Mouse (Mus musculus) heart, embryonic 16.5 days (tissue): ENCODE measurements around the gene Znrf3. TPM values are rescaled to one million over a fixed set of nuclear protein-coding genes. Genes with fewer than 3 reads are reported as not detected.

Source experiments
- ATAC-seq: fragments of 200-750 bp; cut with Nextera tagmentation; replicated peaks from 2 replicates; pipeline ENCODE4 v1.8.0; 2017; ENCODE audit warnings: moderate number of reproducible peaks; ENCODE audit not compliant: insufficient read depth, low FRiP score; ENCODE audit errors: extremely low read depth
- H3K27ac ChIP-seq: fragments of 300-500 bp; sonication (generic); 2 replicates; pipeline ENCODE4 v1.5.1; 2014; ENCODE audit warnings: mild to moderate bottlenecking, low read length, control low read depth, moderate library complexity
- H3K27me3 ChIP-seq: fragments of 300-500 bp; sonication (generic); 2 replicates; pipeline ENCODE4 v1.6.1; 2014; ENCODE audit warnings: low read length, mixed read lengths; ENCODE audit not compliant: control insufficient read depth, insufficient read depth
- H3K36me3 ChIP-seq: fragments of 300-500 bp; sonication (generic); 2 replicates; pipeline ENCODE4 v1.6.1; 2014; ENCODE audit not compliant: control insufficient read depth, insufficient read depth
- H3K4me1 ChIP-seq: fragments of 300-500 bp; sonication (generic); 2 replicates; pipeline ENCODE4 v1.6.1; 2014; ENCODE audit warnings: low read length, mixed read lengths; ENCODE audit not compliant: control insufficient read depth, insufficient read depth
- H3K4me2 ChIP-seq: fragments of 300-500 bp; sonication (generic); 2 replicates; pipeline ENCODE4 v1.6.1; 2014; ENCODE audit warnings: low read depth, mild to moderate bottlenecking, control low read depth, low read length
- H3K4me3 ChIP-seq: fragments of 300-500 bp; sonication (generic); 2 replicates; pipeline ENCODE4 v1.5.1; 2014; ENCODE audit warnings: mild to moderate bottlenecking, control low read depth, low read length
- H3K9ac ChIP-seq: fragments of 300-500 bp; sonication (generic); 2 replicates; pipeline ENCODE4 v1.6.1; 2014; ENCODE audit warnings: low read length, control low read depth
- H3K9me3 ChIP-seq: fragments of 300-500 bp; sonication (generic); replicated peaks from 2 replicates; pipeline ENCODE4 v1.6.1; 2016; ENCODE audit warnings: low read length; ENCODE audit not compliant: control insufficient read depth
- WGBS: fragments of 180-500 bp; shearing (Covaris S2); extraction: QIAGEN DNeasy Blood & Tissue Kit; methylation state at CpG from one replicate; pipeline ENCODE4 v1.1.7; 2014; 5-methylcytosine and 5-hydroxymethylcytosine counted together
- polyA plus RNA-seq: library from polyadenylated mRNA; unstranded; fragments of >200 nt; fragmentation: Nextera tagmentation; extraction: Ambion mirVana; gene quantifications from 2 replicates; pipeline ENCODE4 v1.2.1, GENCODE M21; 2015

The Znrf3 gene
- polyA plus RNA-seq, 1 experiment from 2014 or later = 7.3 TPM

GRCm38 (mm10) chr11:5415617-5416338, 28.9 kb downstream of the Znrf3 start:
- Histone ChIP-seq H3K9me3 (no peaks in the 10 kb centered on the region), H3K4me1 (peaks cover 70% of the 10 kb centered on the region), H3K36me3 (no peaks in the 10 kb centered on the region), H3K27ac (peak overlapping the region; percentile 88), H3K27me3 (no peaks in the 10 kb centered on the region), H3K4me3 (no peak overlapping the region), H3K9ac (peak overlapping the region; percentile 67), H3K4me2 (peak overlapping the region; percentile 35)
- WGBS = 11% methylated on average over 6 of the region's 6 CpGs
- peak; percentile 57 for ATAC-seq

GRCm38 (mm10) chr11:5414856-5415616, 29.6 kb downstream of the Znrf3 start:
- peak overlapping the region; percentile 67; the same call in 1 of the 2 replicates for H3K9ac ChIP-seq
- H3K4me1 ChIP-seq = peaks cover 68% of the 10 kb centered on the region
- no peaks in the 10 kb centered on the region for H3K36me3 ChIP-seq
- no peak overlapping the region for H3K4me3 ChIP-seq
- no peaks in the 10 kb centered on the region for H3K27me3 ChIP-seq
- no peak for ATAC-seq
- H3K9me3 ChIP-seq = no peaks in the 10 kb centered on the region
- WGBS = 32% methylated on average over 2 of the region's 2 CpGs
- peak overlapping the region; percentile 88 for H3K27ac ChIP-seq
- H3K4me2 ChIP-seq = peak overlapping the region; percentile 35

GRCm38 (mm10) chr11:5412644-5413190, 31.9 kb downstream of the Znrf3 start:
- WGBS = 56% methylated on average over 2 of the region's 2 CpGs
- Histone ChIP-seq H3K36me3 (no peaks in the 10 kb centered on the region), H3K9me3 (0 out of 2 replicates have a peak, but pooled peaks cover 3% of the 10 kb centered on the region), H3K4me3 (no peak overlapping the region), H3K4me2 (no peak overlapping the region), H3K9ac (no peak overlapping the region), H3K27ac (no peak overlapping the region), H3K4me1 (peaks cover 62% of the 10 kb centered on the region), H3K27me3 (no peaks in the 10 kb centered on the region)
- ATAC-seq = no peak

- H3K4me2 ChIP-seq = peak overlapping the region; percentile 25; the same call in 1 of the 2 replicates
Measured at GRCm38 (mm10) chr11:5411577-5411976, 33.1 kb downstream of the Znrf3 start.

GRCm38 (mm10) chr11:5404180-5404579, 40.5 kb downstream of the Znrf3 start:
- H3K27me3 ChIP-seq = no peaks in the 10 kb centered on the region
- H3K27ac ChIP-seq = no peak overlapping the region
- no peak overlapping the region for H3K4me2 ChIP-seq
- no peak for ATAC-seq
- H3K9me3 ChIP-seq = 0 out of 2 replicates have a peak, but pooled peaks cover under 1% of the 10 kb centered on the region
- no peaks in the 10 kb centered on the region for H3K36me3 ChIP-seq
- 59% methylated on average over 2 of the region's 2 CpGs for WGBS
- H3K4me1 ChIP-seq = peaks cover 9% of the 10 kb centered on the region
- H3K4me3 ChIP-seq = no peak overlapping the region
- no peak overlapping the region for H3K9ac ChIP-seq

More at GRCm38 (mm10) chr11:5411577-5411976, 33.1 kb downstream of the Znrf3 start:
- Histone ChIP-seq H3K4me3 (no peak overlapping the region), H3K27ac (no peak overlapping the region), H3K27me3 (no peaks in the 10 kb centered on the region), H3K9ac (no peak overlapping the region), H3K4me1 (peaks cover 54% of the 10 kb centered on the region), H3K9me3 (0 out of 2 replicates have a peak, but pooled peaks cover 3% of the 10 kb centered on the region), H3K36me3 (no peaks in the 10 kb centered on the region)
- no peak for ATAC-seq
- WGBS = 39% methylated on average over 9 of the region's 9 CpGs

- H3K27ac ChIP-seq = no peak overlapping the region
Measured at GRCm38 (mm10) chr11:5402127-5402733, 42.4 kb downstream of the Znrf3 start.

GRCm38 (mm10) chr11:5398301-5399053, 46.2 kb downstream of the Znrf3 start:
- H3K27ac ChIP-seq = no peak overlapping the region
- H3K9ac ChIP-seq = no peak overlapping the region
- H3K4me2 ChIP-seq = no peak overlapping the region
- H3K9me3 ChIP-seq = no peaks in the 10 kb centered on the region
- ATAC-seq = no peak
- peaks cover 2% of the 10 kb centered on the region for H3K4me1 ChIP-seq
- H3K36me3 ChIP-seq = no peaks in the 10 kb centered on the region
- no peaks in the 10 kb centered on the region for H3K27me3 ChIP-seq
- WGBS = 66% methylated on average over 3 of the region's 3 CpGs
- H3K4me3 ChIP-seq = no peak overlapping the region

More at GRCm38 (mm10) chr11:5402127-5402733, 42.4 kb downstream of the Znrf3 start:
- no peaks in the 10 kb centered on the region for H3K9me3 ChIP-seq
- H3K36me3 ChIP-seq = no peaks in the 10 kb centered on the region
- H3K27me3 ChIP-seq = no peaks in the 10 kb centered on the region
- no peak overlapping the region for H3K4me3 ChIP-seq
- H3K4me2 ChIP-seq = no peak overlapping the region
- H3K9ac ChIP-seq = no peak overlapping the region
- WGBS = 94% methylated on average over 4 of the region's 4 CpGs
- no peak for ATAC-seq
- H3K4me1 ChIP-seq = peaks cover 9% of the 10 kb centered on the region
